Mouse (Mus musculus): ENCODE measurements around the gene Pigt.

Gene Pigt

GRCm38 (mm10) chr2:164496847-164497690 is at the start of gene Pigt:
Gene Pigt, plus strand, starts transcription at chr2:164497520.
- DNase-seq, result peak; percentile 88

GRCm38 (mm10) chr2:164448140-164448539 is 49.2 kb upstream of the Pigt start:
- DNase-seq, result no peak

GRCm38 (mm10) chr2:164448921-164449320 is 48.4 kb upstream of the Pigt start:
- DNase-seq, result no peak

GRCm38 (mm10) chr2:164449341-164450042 is 47.8 kb upstream of the Pigt start:
- DNase-seq, result no peak

- no peak for DNase-seq
Observed at GRCm38 (mm10) chr2:164452000-164452676, 45.2 kb upstream of the Pigt start.

- no peak for DNase-seq
Observed at GRCm38 (mm10) chr2:164453047-164453757, 44.1 kb upstream of the Pigt start.

- DNase-seq, result no peak
Observed at GRCm38 (mm10) chr2:164453887-164454500, 43.3 kb upstream of the Pigt start.

GRCm38 (mm10) chr2:164454846-164455245 is 42.5 kb upstream of the Pigt start:
- peak; percentile 81 for DNase-seq

GRCm38 (mm10) chr2:164455421-164456190 is 41.7 kb upstream of the Pigt start:
- DNase-seq, result no peak

GRCm38 (mm10) chr2:164456413-164456812 is 40.9 kb upstream of the Pigt start:
- no peak for DNase-seq

- DNase-seq, result peak; percentile 40
Observed at GRCm38 (mm10) chr2:164456864-164457300, 40.4 kb upstream of the Pigt start, which contains the start of gene Sys1. Gene Sys1, plus strand, starts transcription at chr2:164456964.

GRCm38 (mm10) chr2:164457942-164458341 is 39.4 kb upstream of the Pigt start:
- DNase-seq, result no peak

GRCm38 (mm10) chr2:164458535-164458934 is 38.8 kb upstream of the Pigt start:
- DNase-seq, result no peak

GRCm38 (mm10) chr2:164460745-164461551 is 36.4 kb upstream of the Pigt start, which contains the start of gene Gm20458:
Gene Gm20458, plus strand, starts transcription at chr2:164460967.
- peak; percentile 98 for DNase-seq

GRCm38 (mm10) chr2:164465161-164465560 is 32.2 kb upstream of the Pigt start:
- DNase-seq, result no peak

GRCm38 (mm10) chr2:164466787-164467186 is 30.5 kb upstream of the Pigt start:
- no peak for DNase-seq

GRCm38 (mm10) chr2:164470254-164470653 is 27.1 kb upstream of the Pigt start:
- DNase-seq, result peak; percentile 54

GRCm38 (mm10) chr2:164473624-164474023 is 23.7 kb upstream of the Pigt start, which contains the start of gene Trp53tg5:
Gene Trp53tg5, minus strand, starts transcription at chr2:164473724.
- DNase-seq, result no peak

GRCm38 (mm10) chr2:164485681-164486257 is 11.6 kb upstream of the Pigt start, which contains the start of gene Dbndd2:
Gene Dbndd2, plus strand, starts transcription at chr2:164486106.
- DNase-seq, result no peak
